In the genomic region with DNA sequence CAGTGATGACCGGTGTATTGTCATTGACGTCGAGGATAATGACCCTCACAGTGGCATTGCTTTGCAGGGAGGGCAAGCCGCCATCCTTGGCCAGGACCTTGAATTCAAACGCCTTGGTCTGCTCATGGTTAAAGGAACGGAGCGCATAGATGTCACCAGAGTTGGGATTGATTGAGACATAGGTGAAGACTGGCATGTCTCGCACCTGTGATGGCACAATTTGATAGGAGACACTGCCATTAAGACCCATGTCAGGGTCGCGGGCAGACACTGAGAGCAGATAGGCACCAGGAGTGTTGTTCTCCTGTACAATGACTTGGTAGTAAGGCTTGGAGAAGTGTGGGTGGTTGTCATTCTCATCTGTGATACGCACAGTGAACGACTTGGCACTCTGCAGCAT, we compare ENCODE assay signal across 13 mouse cellular contexts. TPM values are rescaled to one million over a fixed set of nuclear protein-coding genes. Genes with fewer than 3 reads are reported as not detected.
A peak's percentile ranks its signal among the peaks of the same experiment; 100 is the strongest.
DNase-seq lines count a peak whose midpoint lies in the region; ATAC-seq and TF ChIP-seq lines count a peak whose summit lies in the region.
"Had no signal": no experiment of that assay in that cellular context is flagged by ENCODE, and none has a peak within 500 bp of the region (broad histone marks: within the 10 kb centered on the region; RNA-seq: fewer than 3 reads in every experiment).

No protein-coding gene starts in this region.

- no peak for TF ChIP-seq CTCF in lung, adult 2 months (IDR thresholded peaks at IDR 0.05; ENCODE audit: insufficient read depth, low read length)
- TF ChIP-seq CTCF in liver, postnatal 0 days (IDR thresholded peaks at IDR 0.05; ENCODE audit: low read depth): no peak

- H3K4me2 ChIP-seq in kidney, embryonic 16.5 days (replicated peaks; ENCODE audit: low read depth, low read length): peak overlapping the region; percentile 77
- H3K4me2 ChIP-seq in forebrain, embryonic 11.5 days (ENCODE audit: low read depth, low read length, severe bottlenecking): peak overlapping the region; percentile 62
- peak overlapping the region; percentile 75 for H3K4me2 ChIP-seq in limb, embryonic 12.5 days
- H3K4me2 ChIP-seq in neural tube, embryonic 15.5 days: peak overlapping the region; percentile 79
- H3K4me2 ChIP-seq in liver, postnatal 0 days (ENCODE audit: low read depth, low read length): no peak overlapping the region

- no peaks in the 10 kb centered on the region for H3K36me3 ChIP-seq in kidney, embryonic 16.5 days (ENCODE audit: insufficient read depth, low read length)
- H3K36me3 ChIP-seq in forebrain, embryonic 11.5 days (ENCODE audit: control insufficient read depth, insufficient read depth, low read length): no peaks in the 10 kb centered on the region
- H3K36me3 ChIP-seq in limb, embryonic 12.5 days: no peaks in the 10 kb centered on the region
- no peaks in the 10 kb centered on the region for H3K36me3 ChIP-seq in neural tube, embryonic 15.5 days
- no peaks in the 10 kb centered on the region for H3K36me3 ChIP-seq in liver, postnatal 0 days (replicated peaks; ENCODE audit: insufficient read depth, low read length)

- no peak overlapping the region for H3K9ac ChIP-seq in kidney, embryonic 16.5 days (replicated peaks; ENCODE audit: low read length)
- H3K9ac ChIP-seq in forebrain, embryonic 11.5 days (ENCODE audit: low read length): 0 out of 2 replicates have a peak overlapping the region, but pooled peaks have one; percentile 20
- no peak overlapping the region for H3K9ac ChIP-seq in limb, embryonic 12.5 days (replicated peaks)
- no peak overlapping the region for H3K9ac ChIP-seq in neural tube, embryonic 15.5 days (replicated peaks)
- no peak overlapping the region for H3K9ac ChIP-seq in liver, postnatal 0 days (replicated peaks)

- H3K9me3 ChIP-seq in kidney, embryonic 16.5 days (ENCODE audit: low read length): no peaks in the 10 kb centered on the region
- H3K9me3 ChIP-seq in forebrain, embryonic 11.5 days (ENCODE audit: control insufficient read depth, low read length): no peaks in the 10 kb centered on the region
- H3K9me3 ChIP-seq in limb, embryonic 12.5 days: no peaks in the 10 kb centered on the region
- H3K9me3 ChIP-seq in neural tube, embryonic 15.5 days (replicated peaks): no peaks in the 10 kb centered on the region
- no peaks in the 10 kb centered on the region for H3K9me3 ChIP-seq in liver, postnatal 0 days (ENCODE audit: low read length)

- H3K27ac ChIP-seq in kidney, embryonic 16.5 days (ENCODE audit: low read length): no peak overlapping the region
- H3K27ac ChIP-seq in forebrain, embryonic 11.5 days (ENCODE audit: low read depth, low read length): no peak overlapping the region
- no peak overlapping the region for H3K27ac ChIP-seq in limb, embryonic 12.5 days
- no peak overlapping the region for H3K27ac ChIP-seq in neural tube, embryonic 15.5 days (replicated peaks)
- no peak overlapping the region for H3K27ac ChIP-seq in liver, postnatal 0 days (ENCODE audit: low read depth)

- no peak for TF ChIP-seq EP300 in liver, postnatal 0 days (IDR thresholded peaks at IDR 0.05; ENCODE audit: low read depth)

- WGBS in kidney, embryonic 16.5 days: 52% methylated on average over 12 of the region's 12 CpGs
- WGBS in forebrain, embryonic 11.5 days: 35% methylated on average over 12 of the region's 12 CpGs
- WGBS in limb, embryonic 12.5 days: 34% methylated on average over 12 of the region's 12 CpGs
- WGBS in neural tube, embryonic 15.5 days: 34% methylated on average over 12 of the region's 12 CpGs
- WGBS in lung, adult 2 months: 67% methylated on average over 12 of the region's 12 CpGs
- whole genome bisulfite sequencing in liver, postnatal 0 days (ENCODE audit: insufficient replicate concordance): 44% methylated on average over 12 of the region's 12 CpGs

- no peak for DNase-seq in kidney, postnatal 25 days
- DNase-seq in forebrain, embryonic 11.5 days (ENCODE audit: low spot score): peak; percentile 47
- no peak for DNase-seq in left cerebral cortex, adult 18-20 months (ENCODE audit: low spot score in 2 of 2)
- no peak for DNase-seq in lung, adult 2 months
- no peak for DNase-seq in liver, postnatal 0 days
- DNase-seq: heart, adult 18-20 months; right cerebral cortex, adult 18-20 months had no signal

- H3K27me3 ChIP-seq in kidney, embryonic 16.5 days (ENCODE audit: insufficient read depth, low read length): peaks cover 19% of the 10 kb centered on the region
- no peaks in the 10 kb centered on the region for H3K27me3 ChIP-seq in forebrain, embryonic 11.5 days (ENCODE audit: control insufficient read depth, insufficient read depth, low read length)
- H3K27me3 ChIP-seq in limb, embryonic 12.5 days: peaks cover 87% of the 10 kb centered on the region
- no peaks in the 10 kb centered on the region for H3K27me3 ChIP-seq in neural tube, embryonic 15.5 days (replicated peaks)
- H3K27me3 ChIP-seq in liver, postnatal 0 days (ENCODE audit: insufficient read depth, low read length): peaks cover 63% of the 10 kb centered on the region

- peak overlapping the region; percentile 15; the same call in 1 of the 2 replicates for H3K4me3 ChIP-seq in kidney, embryonic 16.5 days (ENCODE audit: low read length)
- H3K4me3 ChIP-seq in forebrain, embryonic 11.5 days (ENCODE audit: low read depth, low read length): peak overlapping the region; percentile 57
- 0 out of 2 replicates have a peak overlapping the region, but pooled peaks have one; percentile 53 for H3K4me3 ChIP-seq in limb, embryonic 12.5 days (replicated peaks)
- H3K4me3 ChIP-seq in neural tube, embryonic 15.5 days (replicated peaks): peak overlapping the region; percentile 56
- H3K4me3 ChIP-seq in lung, adult 2 months (replicated peaks; ENCODE audit: extremely low read depth, low read depth, low read length): no peak overlapping the region
- H3K4me3 ChIP-seq in liver, postnatal 0 days (ENCODE audit: low read depth, low read length): no peak overlapping the region
- H3K4me3 ChIP-seq: megakaryocyte, embryonic 14.5 days had no signal

- TF ChIP-seq POLR2A in lung, adult 2 months (IDR thresholded peaks at IDR 0.05; ENCODE audit: borderline replicate concordance, extremely low read depth, low read depth, low read length): no peak

- ATAC-seq in kidney, embryonic 16.5 days (ENCODE audit: low FRiP score, low TSS enrichment): no peak
- ATAC-seq in forebrain, embryonic 11.5 days (replicated peaks; ENCODE audit: low FRiP score): no peak
- ATAC-seq in limb, embryonic 12.5 days (ENCODE audit: insufficient number of reproducible peaks, insufficient read depth, low FRiP score, low TSS enrichment, low read depth): no peak
- ATAC-seq in neural tube, embryonic 15.5 days (ENCODE audit: low FRiP score): no peak
- no peak for ATAC-seq in liver, postnatal 0 days
- ATAC-seq: CD4-positive, CD25-positive, alpha-beta regulatory T cell, adult 4 months; intestine, postnatal 0 days had no signal

- H3K4me1 ChIP-seq in kidney, embryonic 16.5 days (ENCODE audit: insufficient read depth, low read length): peaks cover 2% of the 10 kb centered on the region; the same call in 1 of the 2 replicates
- no peaks in the 10 kb centered on the region for H3K4me1 ChIP-seq in forebrain, embryonic 11.5 days (replicated peaks; ENCODE audit: control insufficient read depth, insufficient read depth, low read length)
- H3K4me1 ChIP-seq in limb, embryonic 12.5 days (replicated peaks): 0 out of 2 replicates have a peak, but pooled peaks cover 5% of the 10 kb centered on the region
- no peaks in the 10 kb centered on the region for H3K4me1 ChIP-seq in neural tube, embryonic 15.5 days
- H3K4me1 ChIP-seq in lung, adult 2 months (ENCODE audit: control insufficient read depth, insufficient read depth, low read length): peaks cover 3% of the 10 kb centered on the region; the same call in 1 of the 2 replicates
- H3K4me1 ChIP-seq in liver, postnatal 0 days (ENCODE audit: insufficient read depth): no peaks in the 10 kb centered on the region

RNA-seq across cellular contexts. Expression of gene Pcdh19, which starts 3.2 kb away (rescaled TPM):
- polyA plus RNA-seq in kidney, embryonic 16.5 days (2015; fragmentation: Nextera tagmentation; extraction: Ambion mirVana): 2.5 and 4.7 TPM in 2 replicates
- 14.1 and 15.8 TPM in 2 replicates for polyA plus RNA-seq in forebrain, embryonic 11.5 days (2014; fragmentation: Nextera tagmentation; extraction: Ambion mirVana)
- polyA plus RNA-seq in limb, embryonic 12.5 days (2016; fragmentation: Nextera tagmentation; extraction: Ambion mirVana): 3.5 and 5.2 TPM in 2 replicates
- polyA plus RNA-seq in neural tube, embryonic 15.5 days (2015; fragmentation: Nextera tagmentation; extraction: Ambion mirVana): 12.3 and 16.1 TPM in 2 replicates
- 10 to 100 TPM; 30.9 to 37.3 TPM for total RNA-seq in left cerebral cortex, adult 18-20 months (2021)
- polyA plus RNA-seq in lung, adult 2 months (2012; rRNA removed): 0.77 and 1.1 TPM in 2 replicates
- 0.28 and 0.83 TPM in 2 replicates for polyA plus RNA-seq in liver, postnatal 0 days (2015; fragmentation: Nextera tagmentation; extraction: Ambion mirVana)
- polyA plus RNA-seq: CD4-positive, CD25-positive, alpha-beta regulatory T cell, adult 4 months had no signal

Comparison
In these comparisons a context has a peak if more than half of its experiments do, and no peak if none do; other contexts are left out.
1. H3K4me3 ChIP-seq: peak in kidney, embryonic 16.5 days (single experiment), forebrain, embryonic 11.5 days (single experiment), limb, embryonic 12.5 days (single experiment) and neural tube, embryonic 15.5 days (single experiment); none in lung, adult 2 months (single experiment) and liver, postnatal 0 days (single experiment).